Mouse (Mus musculus) erythroid progenitor cell, adult 5-6 weeks (primary cell): ENCODE measurements around the gene AA986860. TPM values are rescaled to one million over a fixed set of nuclear protein-coding genes. Genes with fewer than 3 reads are reported as not detected.

ENCODE experiments used
- ATAC-seq: replicated peaks from 2 replicates; pipeline ENCODE4 v1.8.0; 2016; ENCODE audit warnings: moderate number of reproducible peaks, mild to moderate bottlenecking, moderate TSS enrichment, inconsistent platforms; ENCODE audit not compliant: poor library complexity, low FRiP score, severe bottlenecking
- total RNA-seq, 2 experiments: library from RNA; stranded (forward) in 1 of 2; stranded (reverse) in 1 of 2; fragments of 150-400 nt in 1 of 2; fragments of 186-747, 209-891 nt in 1 of 2; gene quantifications; 2 replicates each; pipeline versions ENCODE4 v1.2.3 to v1.2.4; 2015 to 2017; ENCODE audit warnings: low replicate concordance in 2 of 2

Gene AA986860
- 8.6 and 11.3 TPM in 2 replicates for total RNA-seq (2015; ENCODE audit: low replicate concordance)
- 8.0 and 9.4 TPM in 2 replicates for total RNA-seq (2017; ENCODE audit: low replicate concordance)

DNA sequence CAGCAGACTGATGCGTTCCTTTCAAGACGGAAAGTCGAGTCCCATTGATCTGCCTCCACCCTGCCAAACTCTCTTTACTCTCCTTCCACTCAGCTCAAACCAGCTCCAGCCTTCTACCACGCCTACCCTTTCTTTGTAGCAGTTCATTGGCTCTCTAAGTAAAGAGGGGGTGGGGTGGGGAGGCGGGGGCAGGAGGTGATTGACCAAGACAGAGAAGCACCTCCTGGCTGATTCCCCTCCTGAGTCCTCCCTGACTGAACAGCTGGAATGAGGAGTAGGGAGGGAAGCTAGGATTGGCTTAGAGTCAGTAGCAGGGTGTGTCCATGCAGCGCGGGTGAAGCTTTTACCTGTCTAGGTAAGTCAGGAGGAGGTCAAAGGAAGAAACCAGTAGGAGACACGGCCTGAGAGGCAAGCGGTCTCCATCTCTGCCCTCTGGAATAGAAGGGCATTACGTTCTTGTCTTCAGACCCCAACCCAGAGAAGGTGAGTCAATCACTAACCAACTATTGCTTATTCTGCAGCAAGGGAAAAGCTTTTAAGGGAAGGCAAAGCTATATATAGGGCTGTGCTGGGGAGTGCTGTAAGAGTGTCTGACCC, at the start of gene AA986860:
TSS of gene AA986860 (plus strand) at position 236 of the 597 bp plus-strand sequence.
- peak; percentile 79 for ATAC-seq

DNA sequence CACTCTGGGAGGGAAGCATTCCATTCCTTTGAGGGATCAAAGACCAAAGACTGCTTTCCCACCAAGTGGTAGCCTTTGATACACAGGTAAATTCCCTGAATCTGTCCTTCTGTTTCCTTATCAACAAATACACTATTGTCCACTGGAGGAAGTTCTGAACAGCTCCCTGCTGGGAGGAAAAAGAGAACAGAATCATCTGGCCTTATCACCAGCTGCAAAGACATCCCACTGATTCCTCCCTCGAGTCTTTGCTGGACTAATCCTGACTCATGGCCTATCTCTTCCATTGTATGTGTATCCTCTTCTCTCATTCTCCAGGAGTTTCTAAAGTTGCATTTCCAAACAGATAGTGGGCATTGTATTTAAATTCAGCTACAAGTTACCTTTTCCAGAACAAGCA, 47.9 kb upstream of the AA986860 start:
- no peak for ATAC-seq

DNA sequence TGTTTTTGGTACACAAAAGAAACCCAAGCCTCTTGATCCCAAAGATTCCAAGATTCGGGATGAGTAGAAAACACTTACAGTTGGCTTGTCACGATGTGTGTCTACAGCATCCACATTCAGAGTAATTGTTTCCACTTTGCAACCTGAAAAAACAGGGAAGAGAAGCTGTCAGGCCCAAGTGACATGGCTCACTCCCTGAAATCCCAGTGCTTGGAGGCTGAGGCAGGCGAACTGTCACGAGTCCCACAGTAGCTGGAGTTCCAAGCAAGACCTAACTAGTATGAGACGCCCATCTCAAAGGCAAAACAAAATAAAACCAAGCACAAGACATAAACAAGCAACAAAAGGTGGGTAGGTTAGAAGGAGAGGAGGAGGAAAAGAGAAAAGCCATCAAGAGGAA, 33.2 kb upstream of the AA986860 start:
- no peak for ATAC-seq

DNA sequence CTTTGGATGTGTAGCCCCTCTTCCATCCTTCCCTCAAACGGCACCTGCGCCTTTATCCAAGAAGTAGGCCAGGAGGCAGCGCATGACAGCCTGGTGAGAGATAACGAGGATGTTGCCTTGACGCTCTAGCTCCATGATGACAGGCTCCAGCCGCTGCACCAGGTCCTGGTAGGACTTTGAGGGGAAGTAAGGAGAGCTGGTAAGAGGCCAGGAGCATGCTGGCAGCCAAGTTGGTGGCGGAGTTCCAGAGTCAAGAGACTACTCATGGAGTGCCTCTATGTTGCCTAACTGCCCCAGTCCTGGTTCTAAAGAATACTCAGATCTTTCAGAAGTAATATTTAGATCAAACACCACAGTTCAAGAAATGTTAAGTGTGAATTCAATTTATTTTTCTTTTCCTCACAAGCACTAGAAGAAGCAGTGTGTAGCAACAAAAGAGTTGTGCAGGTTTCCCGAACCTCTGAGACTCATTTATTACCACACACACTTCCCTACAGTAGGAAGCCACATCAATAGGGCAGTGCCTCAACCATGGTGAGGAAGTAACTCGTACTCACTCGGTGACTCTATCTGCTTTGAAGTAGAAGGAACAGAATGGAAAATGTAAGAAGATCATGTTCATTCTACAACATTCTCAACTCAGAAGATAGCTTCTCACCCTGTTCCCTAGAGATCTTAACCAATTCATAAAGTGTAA, 31.7 kb upstream of the AA986860 start:
- no peak for ATAC-seq

DNA sequence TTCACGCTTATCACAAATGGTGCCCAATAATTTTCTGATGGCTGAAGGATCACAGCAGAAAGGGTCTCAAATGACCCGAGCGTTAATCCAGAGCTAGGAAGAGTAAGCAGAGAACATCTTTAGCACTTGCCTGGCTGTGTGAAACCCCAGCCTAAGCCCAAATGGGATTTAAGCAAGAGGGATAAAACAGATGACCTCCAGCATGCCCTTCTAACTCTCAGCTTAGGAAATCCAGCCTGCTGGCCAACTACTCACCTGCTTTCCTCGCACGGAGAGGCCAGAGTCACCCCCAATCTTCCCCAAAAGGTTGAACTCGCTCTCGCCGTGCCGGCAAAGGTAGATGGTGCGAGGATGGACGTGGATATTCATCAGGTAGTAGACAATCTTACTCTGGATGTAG, 29.8 kb upstream of the AA986860 start:
- no peak for ATAC-seq

DNA sequence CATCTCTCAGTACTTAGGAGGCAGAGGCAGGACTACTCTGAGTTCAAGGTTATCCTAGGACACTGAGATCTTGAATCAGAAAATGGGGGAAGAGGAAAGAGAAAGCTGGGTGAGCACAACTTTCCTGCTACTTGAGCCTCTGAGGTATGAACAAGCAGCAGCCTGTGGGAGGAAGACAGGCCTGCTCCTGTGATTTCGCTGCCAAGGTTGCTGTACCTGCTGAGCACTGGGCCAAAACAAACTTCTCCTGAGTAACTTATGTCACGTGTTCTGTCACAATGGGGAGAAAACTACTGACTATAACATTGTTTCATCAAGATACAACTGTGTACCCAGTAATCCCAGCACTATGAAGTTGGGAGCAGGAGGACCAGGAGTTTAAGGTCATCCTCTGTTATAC, 28.2 kb upstream of the AA986860 start:
- no peak for ATAC-seq

DNA sequence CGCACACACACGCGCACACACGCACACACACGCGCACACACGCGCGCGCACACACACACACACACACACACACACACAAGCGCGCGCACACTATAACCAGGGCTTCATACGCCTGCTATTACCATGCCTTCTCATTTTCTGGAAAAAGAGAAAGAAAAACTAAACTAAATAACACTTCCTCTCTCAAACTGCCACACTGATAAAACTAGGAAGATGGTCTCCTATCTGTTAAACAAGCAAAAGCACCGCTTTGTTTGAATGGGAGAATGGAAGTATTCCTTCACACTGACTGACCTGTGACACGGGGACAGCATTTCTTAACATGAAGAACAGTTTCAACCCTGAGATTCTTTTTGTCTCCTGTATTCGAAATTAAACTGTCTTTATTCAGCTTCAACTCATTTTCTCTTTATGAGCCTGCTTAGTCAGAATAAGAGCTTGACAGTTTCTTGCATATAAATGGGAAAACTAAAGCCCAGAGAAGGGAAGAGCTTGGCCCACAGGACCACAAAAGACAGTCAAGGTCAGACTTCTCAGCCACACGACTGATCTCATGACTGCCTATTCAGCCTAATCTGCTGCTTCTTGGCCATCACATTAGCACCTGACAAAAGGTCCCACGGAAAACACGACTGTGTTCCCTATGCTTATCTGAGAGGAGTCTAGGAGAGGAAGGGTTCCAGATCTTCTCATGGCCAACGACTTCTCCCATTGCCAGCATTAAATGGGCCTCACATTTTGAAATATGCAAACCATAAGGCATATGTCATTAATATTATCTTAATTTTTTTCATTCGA, 21.3 kb upstream of the AA986860 start:
- no peak for ATAC-seq

DNA sequence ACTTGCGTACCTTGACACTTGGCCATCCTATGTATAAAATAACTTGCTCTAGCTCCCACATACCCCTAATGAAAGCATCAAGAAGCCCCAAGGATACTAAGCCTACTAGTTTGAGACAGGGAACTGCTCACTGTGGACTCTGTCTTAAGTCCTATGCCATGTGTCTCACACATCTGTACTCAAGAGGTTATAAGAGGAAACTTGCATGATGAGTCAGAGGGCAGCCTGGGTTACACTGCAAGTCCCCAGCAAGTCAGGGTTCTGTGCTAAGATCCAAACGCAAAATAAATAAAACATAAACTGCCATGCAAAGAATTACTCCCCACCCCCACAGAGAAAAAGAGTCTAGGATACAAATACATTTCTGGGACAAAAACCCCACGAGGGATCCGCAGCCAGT, 17.7 kb upstream of the AA986860 start:
- ATAC-seq: no peak

DNA sequence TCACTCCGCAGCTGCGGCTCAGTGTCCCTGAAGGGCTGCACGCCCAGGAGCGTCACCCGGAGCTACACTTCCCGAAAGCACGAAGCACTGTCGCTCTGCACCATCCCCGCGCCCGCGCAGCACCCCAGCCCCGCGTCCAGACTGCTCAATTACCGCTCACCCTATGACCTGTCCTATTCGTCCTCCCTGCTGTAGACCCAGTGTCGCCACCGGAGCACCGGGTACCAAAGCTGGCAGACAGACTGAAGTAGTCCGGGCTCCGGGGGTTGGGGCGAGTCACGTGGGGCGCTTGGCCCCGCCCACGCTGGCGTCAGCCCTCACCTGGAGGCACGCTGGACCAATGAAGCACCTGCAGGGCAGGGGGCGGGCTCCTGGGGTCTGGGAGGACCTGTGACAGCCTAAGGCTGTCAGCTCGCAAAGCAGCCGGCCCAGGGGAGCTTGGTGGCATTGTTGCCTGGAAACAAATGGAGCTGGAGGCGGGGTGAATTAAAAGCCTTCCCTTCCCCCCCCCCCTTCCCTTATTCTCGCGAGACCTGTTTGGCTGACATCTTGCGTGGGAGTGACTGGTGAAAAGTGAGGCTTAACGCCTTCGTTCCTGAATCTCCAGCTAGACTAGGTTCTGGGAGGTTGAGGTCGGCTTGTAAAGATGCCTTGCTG, 16.1 kb upstream of the AA986860 start, which contains the start of gene Gm29427:
TSS of gene Gm29427 (minus strand) at position 239 of the 657 bp plus-strand sequence.
- ATAC-seq: peak; percentile 80

DNA sequence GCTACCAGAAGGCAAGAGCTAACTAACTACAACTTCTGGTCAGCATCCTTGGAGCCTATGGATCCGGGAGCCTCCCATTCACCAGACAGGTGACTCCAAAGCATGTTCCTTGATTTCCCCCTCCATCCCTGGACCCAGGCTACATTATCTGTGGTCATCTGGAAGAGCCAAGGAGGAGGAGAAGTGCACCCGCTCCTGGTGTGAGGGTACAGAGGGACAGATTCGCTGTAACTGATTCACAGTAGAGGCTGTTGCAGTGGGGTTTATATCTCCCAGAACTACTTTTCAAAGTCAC, 15.6 kb upstream of the AA986860 start:
- ATAC-seq: peak; percentile 20

DNA sequence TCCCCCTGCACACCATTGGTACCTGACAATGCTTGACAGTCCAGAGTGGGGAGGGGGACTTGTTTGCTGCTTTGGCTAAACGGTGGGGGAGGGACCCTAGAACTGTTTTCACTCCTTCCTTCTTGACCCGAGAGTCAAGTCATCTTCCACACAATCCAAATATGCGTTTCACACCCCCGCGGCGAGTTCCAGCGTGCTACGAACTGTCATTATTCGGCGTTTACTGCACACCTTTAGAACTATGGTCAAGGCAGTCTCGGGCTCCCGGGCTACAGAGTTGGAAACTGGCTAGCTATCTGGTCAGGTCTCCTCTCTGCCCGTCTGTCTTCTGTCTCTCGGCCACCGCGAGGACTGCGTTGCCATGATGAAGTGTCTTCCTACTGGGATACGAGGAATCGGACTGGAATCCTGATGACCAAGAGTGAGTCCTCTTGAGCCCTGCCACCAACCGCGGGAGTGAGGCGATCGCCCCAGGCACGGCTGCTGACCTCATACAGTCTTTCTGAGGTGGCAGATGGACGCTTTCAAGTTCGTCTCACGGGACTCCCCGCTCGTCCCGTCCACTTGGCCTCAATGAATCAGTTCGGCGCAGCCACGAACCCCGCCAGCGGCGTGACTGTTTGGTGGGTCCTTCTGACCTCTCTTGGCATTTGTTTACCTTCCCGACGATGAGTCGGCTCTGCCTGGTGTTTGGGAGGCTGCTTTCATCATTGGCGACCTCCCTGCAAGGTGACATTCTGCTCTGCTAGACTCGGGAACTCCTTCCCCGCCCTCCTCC, 15.1 kb upstream of the AA986860 start:
- peak; percentile 23 for ATAC-seq

DNA sequence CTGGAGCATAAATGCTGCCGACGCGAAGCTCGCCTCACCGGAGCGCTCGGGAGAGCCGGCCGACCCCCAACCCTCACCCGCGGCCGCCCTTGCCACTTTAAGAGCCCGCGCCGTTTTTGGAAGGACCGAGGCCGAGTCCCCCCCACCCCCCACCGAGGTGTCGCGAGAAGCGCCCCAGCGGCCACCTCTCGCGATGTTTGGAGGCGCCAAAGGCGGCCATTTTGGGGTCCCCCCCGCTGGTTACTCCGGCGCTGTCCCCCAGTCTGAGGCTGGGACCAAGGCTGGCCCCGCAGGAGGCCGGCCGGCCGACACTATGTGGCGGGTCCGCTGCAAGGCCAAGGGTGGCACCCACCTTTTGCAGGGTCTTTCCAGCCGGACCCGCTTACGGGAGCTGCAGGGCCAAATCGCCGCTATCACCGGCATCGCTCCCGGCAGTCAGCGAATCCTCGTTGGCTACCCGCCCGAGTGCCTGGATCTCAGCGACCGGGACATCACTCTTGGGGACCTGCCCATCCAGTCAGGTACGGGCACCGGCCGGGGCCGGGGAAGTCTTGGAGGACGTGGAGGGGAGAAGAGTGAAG, 14.4 kb upstream of the AA986860 start, which contains the start of gene Yod1:
TSS of gene Yod1 (plus strand) at position 37 of the 581 bp plus-strand sequence.
- ATAC-seq: peak; percentile 64

DNA sequence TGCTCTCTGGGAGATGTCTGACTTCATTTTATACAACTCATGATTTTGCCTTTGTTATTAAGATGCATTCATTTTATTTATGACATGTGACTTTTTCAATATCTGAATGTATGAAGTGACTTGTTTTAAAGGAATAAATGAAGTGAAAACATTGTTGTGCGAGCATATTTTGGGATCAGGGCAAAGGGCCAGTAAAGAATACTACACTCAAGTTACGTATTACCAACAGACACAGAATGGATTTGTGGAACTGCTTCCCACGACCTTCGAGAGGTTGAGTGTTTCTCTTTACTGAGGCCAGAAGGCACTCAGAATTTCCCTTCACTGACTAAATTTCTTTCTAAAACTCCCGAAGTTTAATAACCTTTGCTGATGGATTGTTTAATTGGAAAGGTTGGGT, 7.6 kb upstream of the AA986860 start:
- ATAC-seq: no peak

DNA sequence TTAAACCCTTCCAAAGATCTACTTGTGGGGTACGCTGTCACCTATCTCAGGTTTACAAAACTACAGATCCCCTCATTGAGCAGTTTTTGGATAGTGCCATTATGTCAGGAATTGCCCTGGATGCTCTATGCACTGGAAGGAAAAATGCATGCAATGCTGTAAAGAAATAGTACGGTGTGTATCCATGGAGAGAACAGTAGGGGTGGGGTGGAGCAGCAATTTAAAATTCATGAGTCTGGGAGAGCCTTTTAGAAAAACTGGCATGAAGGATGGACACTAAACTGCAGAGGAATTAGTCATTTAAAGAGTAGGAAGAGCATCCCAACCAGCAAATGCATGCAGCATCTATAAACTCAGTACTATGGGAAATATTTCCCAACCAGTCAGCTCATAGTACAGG, 5.4 kb upstream of the AA986860 start:
- no peak for ATAC-seq

DNA sequence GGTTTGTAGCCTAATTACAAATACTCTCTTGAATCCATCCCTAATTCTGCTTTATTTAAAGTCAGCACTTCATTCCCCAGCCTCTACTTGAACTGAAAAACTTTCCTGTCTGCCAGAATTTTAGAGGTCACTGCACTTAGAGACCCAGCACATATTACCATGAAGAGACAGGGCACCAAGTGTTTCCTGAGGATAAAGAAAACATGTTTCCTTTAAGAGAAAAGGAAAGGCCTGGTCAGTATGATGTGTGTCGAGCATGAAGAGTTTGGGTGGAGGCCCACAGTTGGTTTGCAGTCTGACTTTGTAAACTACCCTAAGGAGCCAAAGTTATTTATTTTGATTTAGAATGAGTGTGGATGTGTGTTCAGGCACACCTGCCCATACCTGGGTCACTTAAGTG, 3.7 kb upstream of the AA986860 start:
- no peak for ATAC-seq

DNA sequence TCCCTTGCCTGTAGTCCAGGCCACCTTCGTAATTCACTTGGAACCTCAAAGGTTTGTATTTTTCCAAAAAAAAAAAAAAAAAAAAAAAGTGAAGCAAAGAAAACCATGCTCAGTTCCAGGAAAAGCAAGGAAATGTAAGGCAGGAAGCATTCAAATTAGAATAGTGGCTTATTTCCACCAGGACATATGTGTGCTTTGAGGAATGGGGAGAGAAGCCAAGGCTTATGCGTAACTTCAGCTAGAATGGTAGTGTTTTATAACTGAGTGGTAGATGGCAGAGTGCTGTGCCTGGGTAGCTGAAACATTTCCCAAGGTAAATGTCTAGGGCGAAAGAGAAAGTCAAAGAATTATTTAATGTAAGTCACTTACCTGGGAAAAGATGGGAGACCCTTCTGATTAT, 3.1 kb upstream of the AA986860 start:
- no peak for ATAC-seq

DNA sequence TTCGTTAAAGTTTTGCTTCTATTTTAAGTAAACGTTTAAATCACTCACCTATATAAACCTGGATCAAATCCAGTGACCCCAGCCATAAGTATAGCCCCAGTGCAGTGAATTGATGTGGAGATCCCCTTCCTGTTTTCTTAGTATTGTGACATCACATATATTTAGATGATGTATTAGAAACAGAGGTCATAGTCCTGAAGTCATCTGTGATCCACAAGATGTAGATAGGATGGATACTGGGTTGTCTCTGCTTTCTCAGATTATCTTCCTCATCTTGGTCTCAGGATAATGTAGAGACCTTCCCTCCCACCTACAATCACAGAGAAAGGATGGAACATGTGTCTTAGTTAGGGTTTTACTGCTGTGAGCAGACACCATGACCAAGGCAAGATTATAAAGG, 2.6 kb upstream of the AA986860 start, which contains the start of gene Pfkfb2:
TSS of gene Pfkfb2 (minus strand) at position 101 of the 400 bp plus-strand sequence.
- no peak for ATAC-seq

DNA sequence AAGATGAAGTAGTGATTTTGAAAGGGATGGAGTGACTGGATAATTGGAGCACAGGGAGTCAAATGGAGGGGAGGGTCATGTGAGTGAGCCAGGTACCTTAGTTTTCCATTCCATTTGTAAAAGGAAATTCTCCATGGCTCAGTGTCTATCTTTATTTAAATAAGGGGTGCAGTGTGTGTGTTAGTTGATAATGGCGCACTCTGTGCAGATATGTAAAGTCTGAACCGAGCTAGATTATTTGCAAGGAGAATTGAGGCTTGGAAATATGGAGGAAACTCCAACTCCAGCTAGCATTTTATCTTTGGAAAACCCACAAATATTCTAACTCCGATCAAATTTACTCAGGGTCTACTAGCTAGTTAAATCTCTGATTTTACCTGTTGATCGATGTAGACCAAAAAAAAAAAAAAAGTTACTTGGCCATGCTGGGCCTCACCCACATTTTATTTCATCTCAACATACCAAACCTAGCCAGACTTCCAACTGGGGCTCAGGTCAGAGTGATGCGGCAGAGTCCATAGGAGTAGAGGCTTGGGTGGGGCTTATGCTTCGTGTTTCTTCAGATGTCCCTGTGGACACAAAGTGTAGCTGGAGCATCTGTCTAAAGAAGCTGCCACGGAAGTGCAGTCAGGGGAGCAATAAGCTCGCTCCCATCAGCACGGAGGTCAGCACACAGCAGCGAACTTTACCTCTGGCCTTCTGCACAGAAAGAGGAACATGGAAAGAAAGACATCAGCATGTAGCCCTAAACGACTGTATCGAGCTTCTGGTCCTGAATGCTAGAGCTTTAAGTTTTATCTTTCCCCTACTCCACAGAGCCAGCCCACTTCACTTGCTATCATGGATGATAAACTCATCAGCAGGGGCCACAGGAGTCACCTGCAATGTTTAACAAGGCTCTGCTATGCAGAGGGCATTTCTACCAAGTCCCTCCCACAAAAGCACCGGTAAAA, 1.2 kb downstream of the AA986860 start:
- ATAC-seq: peak; percentile 65
